Mouse (Mus musculus) liver, adult 2 months (tissue): ENCODE data around the gene E130309D02Rik.

Experiments used
- CTCF ChIP-seq: fragments of 200-500 bp; IDR thresholded peaks from 2 replicates; pipeline ENCODE4 v1.5.1; 2011; ENCODE audit warnings: low read depth, low read length, control low read depth
- POLR2A ChIP-seq: fragments of 200-500 bp; IDR thresholded peaks from 2 replicates; pipeline ENCODE4 v1.6.1; 2011; ENCODE audit warnings: low read length, control low read depth; ENCODE audit not compliant: insufficient read depth; ENCODE audit errors: extremely low read depth

GRCm38 (mm10) chr5:143272108-143272507 is 43.1 kb downstream of the E130309D02Rik start:
- TF ChIP-seq CTCF (no peak), POLR2A (no peak)
